Comparison of ENCODE assay signal across 19 mouse cellular contexts in genomic region chr1:152020812-152021211, GRCm38 (mm10).
"Had no signal": no experiment of that assay in that cellular context is flagged by ENCODE, and none has a peak within 500 bp of the region (broad histone marks: within the 10 kb centered on the region; RNA-seq: fewer than 3 reads in every experiment).

No protein-coding gene starts in this region.

- ATAC-seq: intestine, postnatal 0 days; liver, postnatal 0 days; lung, postnatal 0 days; midbrain, embryonic 15.5 days had no signal

- H3K27me3 ChIP-seq: kidney, embryonic 15.5 days; limb, embryonic 12.5 days; limb, embryonic 15.5 days; midbrain, embryonic 12.5 days; midbrain, embryonic 15.5 days; neural tube, embryonic 13.5 days had no signal

- H3K36me3 ChIP-seq: kidney, embryonic 15.5 days; limb, embryonic 12.5 days; limb, embryonic 15.5 days; midbrain, embryonic 12.5 days; midbrain, embryonic 15.5 days; neural tube, embryonic 13.5 days had no signal

- DNase-seq: kidney, adult 2 months; kidney, postnatal 10 days; kidney, postnatal 36 days; left cerebral cortex, postnatal 4 days; liver, postnatal 0 days; lung, embryonic 14.5 days; retina, postnatal 1 day; right cerebral cortex, postnatal 25 days; spleen, adult 18-20 months; thymus, adult 2 months; thymus, postnatal 14 days had no signal
